Mouse (Mus musculus) adrenal gland, adult (tissue): Measurements from ENCODE around the gene Prdx4.
"Not testable (repeated sequence)": the region's sequence is repeated elsewhere in the genome, so short reads cannot be mapped to it uniquely, and the experiment has no call there.

Experiments
- DNase-seq, 2 experiments: peaks; one replicate each; pipeline ENCODE4 v3.0.0; 2022 to 2023; ENCODE audit warnings: low spot score in 1 of 2; ENCODE audit not compliant: inconsistent age in 2 of 2

Gene Prdx4

GRCm38 (mm10) chrX:155340654-155341053 is at the start of gene Prdx4:
TSS of gene Prdx4 (minus strand) at chrX:155340754.
- no peak for DNase-seq

GRCm38 (mm10) chrX:155376538-155376937 is 36.0 kb upstream of the Prdx4 start:
- DNase-seq = peak; percentile 8 to 64

GRCm38 (mm10) chrX:155375458-155375857 is 34.9 kb upstream of the Prdx4 start:
- peak in 1 of 2 experiments; percentile 21 for DNase-seq

DNA sequence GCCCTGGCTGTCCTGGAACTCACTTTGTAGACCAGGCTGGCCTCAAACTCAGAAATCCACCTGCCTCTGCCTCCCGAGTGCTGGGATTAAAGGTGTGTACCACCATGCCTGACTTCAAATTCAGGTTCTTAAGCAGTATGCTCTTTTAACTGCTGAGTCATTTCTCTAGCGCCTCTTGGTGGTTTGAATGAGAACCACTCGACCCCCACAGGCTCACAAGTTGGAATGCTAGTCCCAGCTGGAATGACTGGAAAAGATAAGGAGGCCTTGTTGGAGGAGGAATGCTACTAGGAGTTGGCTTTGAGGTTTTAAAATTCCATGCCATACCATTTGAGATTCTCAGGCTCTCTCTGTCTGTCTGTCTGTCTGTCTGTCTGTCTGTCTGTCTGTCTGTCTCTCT is 29.6 kb upstream of the Prdx4 start:
- DNase-seq = not testable (repeated sequence)

DNA sequence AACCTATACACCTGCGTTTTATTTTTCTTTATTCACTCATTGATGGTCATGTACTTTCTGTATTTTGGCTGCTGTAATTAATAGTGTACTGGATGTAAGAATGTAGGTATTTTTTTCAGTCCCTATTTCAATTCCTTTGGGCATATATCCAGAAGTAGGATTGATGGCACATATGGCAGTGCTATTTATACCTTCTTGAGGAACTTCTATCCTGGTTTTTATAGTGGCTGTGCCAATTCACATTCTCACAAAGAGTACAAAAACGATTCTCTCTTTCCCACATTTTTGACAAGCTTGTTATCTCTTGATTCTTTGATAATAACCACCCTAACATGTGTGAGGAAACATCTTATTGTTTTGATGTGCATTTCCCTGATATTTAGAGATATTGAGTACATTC is 24.5 kb upstream of the Prdx4 start:
- DNase-seq = no peak

GRCm38 (mm10) chrX:155346249-155346648 is 5.7 kb upstream of the Prdx4 start:
- DNase-seq = no peak

DNA sequence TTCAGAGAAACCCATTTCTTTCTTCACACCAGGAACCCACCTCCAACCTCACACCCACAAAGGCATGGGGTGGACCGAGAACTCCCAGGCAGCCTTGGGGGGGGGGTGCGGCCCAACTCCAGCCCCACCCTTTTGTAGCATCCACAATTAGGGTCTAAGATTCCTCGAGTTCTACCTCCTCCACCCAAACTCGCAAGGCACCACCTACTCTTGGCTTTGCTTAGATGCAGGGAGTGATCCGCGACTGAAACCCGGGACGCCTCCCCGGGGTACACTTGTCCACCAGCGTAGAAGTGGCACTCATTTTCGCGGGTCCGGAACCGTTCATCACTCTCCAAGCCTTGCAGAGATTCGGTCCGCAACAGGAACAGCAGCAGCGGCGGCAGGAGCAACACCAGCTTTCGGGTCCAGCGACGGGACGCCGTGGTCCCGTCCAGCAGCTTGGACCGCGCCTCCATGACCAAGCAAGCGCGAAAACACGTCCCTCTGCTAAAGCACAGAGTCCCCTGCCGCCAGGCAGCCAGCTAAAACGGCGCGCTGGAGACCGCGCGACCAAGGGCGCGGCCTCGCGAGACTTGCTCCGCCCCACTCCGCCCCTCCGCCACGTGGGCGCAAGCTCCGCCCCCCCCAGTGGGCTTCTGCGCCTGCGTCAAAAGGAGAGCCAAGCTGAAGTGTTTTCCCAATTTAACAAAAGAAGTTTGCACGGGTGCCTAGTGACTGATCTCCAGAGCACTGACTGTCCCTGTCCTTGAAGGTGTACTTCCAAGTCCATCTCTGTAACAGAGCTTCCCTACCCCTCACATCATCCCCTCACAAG is 2.4 kb downstream of the Prdx4 start:
- DNase-seq = peak; percentile 86 to 89

- no peak for DNase-seq
Observed at GRCm38 (mm10) chrX:155337567-155337904, 3.0 kb downstream of the Prdx4 start.

DNA sequence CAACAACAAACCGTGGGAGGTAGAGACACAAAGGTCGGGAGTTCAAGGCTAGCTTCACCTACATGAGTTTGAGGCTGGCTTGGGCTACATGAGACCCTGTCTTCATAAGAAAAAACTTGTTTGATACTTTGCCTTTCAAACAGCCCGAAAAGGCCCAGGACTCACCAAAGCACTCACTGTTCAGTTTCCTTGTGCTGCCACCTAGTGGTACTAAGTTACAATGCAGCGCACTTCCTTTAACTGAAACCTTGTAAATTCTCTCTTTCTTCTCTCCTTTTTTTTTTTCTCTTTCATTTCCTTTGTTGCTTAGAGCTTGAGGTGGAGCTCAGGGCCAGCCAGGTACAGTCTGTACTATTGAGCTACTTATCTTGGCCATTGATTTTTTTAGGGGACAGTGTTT is 22.5 kb downstream of the Prdx4 start:
- peak; percentile 13 to 50 for DNase-seq

DNA sequence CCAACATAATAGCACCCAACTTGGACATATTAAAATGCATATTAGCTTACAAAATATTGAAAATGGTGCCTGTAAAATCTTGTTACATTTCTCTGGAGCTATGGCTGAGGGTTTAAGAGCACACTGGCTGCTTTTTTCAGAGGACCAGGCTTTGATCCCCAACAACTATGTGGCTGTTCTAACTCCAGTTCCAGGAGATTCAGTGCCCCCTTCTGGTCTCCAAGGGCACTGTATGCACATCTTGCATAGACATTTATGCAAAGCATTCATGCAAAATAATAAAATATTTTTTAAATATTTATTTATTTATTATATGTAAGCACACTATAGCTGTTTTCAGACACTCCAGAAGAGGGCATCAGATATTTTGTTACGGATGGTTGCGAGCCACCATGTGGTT is 34.2 kb downstream of the Prdx4 start:
- no peak for DNase-seq

DNA sequence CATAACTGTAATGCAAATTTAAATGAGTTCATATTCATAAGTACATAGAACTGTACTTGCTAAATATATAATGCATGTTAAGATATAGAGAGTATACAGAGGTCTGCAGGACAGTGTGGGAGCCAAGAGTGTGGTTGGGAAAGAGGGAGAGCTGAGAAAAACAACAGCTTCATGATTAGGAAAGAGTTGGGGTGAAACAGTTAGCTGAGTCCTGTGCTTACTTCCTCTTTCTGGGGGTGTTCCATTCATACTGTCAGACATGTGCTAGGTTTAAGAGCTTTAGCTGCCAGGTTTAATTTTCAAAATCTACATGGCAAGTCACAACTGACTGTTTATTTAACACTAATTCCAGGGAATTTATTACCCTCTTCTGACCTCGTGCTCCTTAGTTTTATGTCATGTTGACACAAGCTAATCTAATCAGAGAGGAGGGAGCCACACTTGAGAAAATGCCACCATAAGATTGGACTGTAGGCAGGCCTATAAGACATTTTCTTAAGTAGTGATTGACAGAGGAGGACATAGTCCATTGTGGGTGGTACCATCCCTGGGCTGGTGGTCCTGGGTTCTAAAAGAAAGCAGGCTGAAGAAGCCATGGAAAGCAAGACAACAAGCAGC is 60.0 kb downstream of the Prdx4 start:
- no peak for DNase-seq

DNA sequence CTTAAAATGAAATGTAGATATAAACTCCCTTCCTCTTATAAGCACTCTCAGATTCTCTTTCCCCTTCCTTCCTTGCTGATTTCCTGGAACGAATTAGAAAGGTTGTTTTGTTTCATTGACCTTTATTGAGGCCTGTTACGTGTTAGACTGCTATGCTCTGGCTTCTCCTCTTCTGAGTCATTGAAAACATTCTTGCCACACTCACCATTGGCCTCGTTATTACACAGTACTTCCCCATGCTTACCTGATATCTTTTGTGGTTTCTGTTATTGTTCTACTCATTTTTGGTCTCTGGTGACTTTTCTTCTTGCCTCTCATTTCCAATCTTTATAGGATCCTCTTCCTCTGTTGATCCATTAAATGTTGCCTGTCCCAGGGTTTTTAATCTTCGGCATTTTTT is 62.1 kb downstream of the Prdx4 start:
- DNase-seq = peak in 1 of 2 experiments; percentile 48
